Mouse (Mus musculus): ENCODE measurements around the gene Svop.

- no peak for TF ChIP-seq POLR2A (IDR thresholded peaks at IDR 0.05; ENCODE audit: control insufficient read depth in 1 of 2, insufficient read depth in 1 of 2, low read depth in 1 of 2, low read length in 2 of 2, poor library complexity in 1 of 2)
- no peak for TF ChIP-seq ZKSCAN1 (IDR thresholded peaks at IDR 0.05; ENCODE audit: low read depth, low read length)
- no peak for TF ChIP-seq E2F4 (IDR thresholded peaks at IDR 0.05; ENCODE audit: borderline replicate concordance, low read depth, low read length)
- TF ChIP-seq SIN3A (IDR thresholded peaks at IDR 0.05; ENCODE audit: low read length): no peak
- TF ChIP-seq MAFK (IDR thresholded peaks at IDR 0.05; ENCODE audit: borderline replicate concordance, low read depth, low read length): no peak
- no peak for TF ChIP-seq CTCF (IDR thresholded peaks at IDR 0.05 in 2 of 3, conservative IDR thresholded peaks at IDR 0.05 in 1 of 3; ENCODE audit: control insufficient read depth in 1 of 3, insufficient read depth in 1 of 3, low read depth in 2 of 3, low read length in 3 of 3, poor library complexity in 1 of 3, severe bottlenecking in 1 of 3)
- TF ChIP-seq MYC (IDR thresholded peaks at IDR 0.05; ENCODE audit: low read depth, low read length): no peak
Observed at GRCm38 (mm10) chr5:114119806-114120205, 28.4 kb upstream of the Svop start.
